8 mouse cellular contexts compared by ENCODE assay signal in the genomic region with DNA sequence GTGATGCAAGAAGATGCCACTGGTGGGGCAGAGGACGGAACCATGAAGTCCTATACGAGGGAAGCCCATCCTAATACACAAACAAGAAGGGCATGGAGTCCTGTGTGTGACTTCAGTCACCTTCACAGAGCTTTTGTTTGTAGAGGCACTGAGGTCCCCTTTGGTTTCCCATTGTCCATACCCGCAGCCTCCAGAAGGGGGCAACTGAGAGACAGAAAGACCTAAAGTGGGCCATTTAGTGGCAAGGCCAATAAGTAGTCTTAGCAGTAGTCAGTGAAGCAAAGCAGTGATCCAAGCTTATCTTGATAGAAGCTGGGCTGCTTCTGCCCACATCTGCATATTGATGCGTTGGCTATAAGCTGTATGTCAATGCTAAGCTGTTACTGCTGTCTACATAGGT.
DNase-seq lines count a peak whose midpoint lies in the region; ATAC-seq and TF ChIP-seq lines count a peak whose summit lies in the region.
"Had no signal": no experiment of that assay in that cellular context is flagged by ENCODE, and none has a peak within 500 bp of the region (broad histone marks: within the 10 kb centered on the region; RNA-seq: fewer than 3 reads in every experiment).

No protein-coding gene starts in this region.

- no peaks in the 10 kb centered on the region for H3K27me3 ChIP-seq in hindbrain, postnatal 0 days (ENCODE audit: insufficient read depth, low read length)
- no peaks in the 10 kb centered on the region for H3K27me3 ChIP-seq in hindbrain, embryonic 12.5 days
- H3K27me3 ChIP-seq in CH12.LX (replicated peaks) (peaks cover 11% of the 10 kb centered on the region), Patski (no peaks in the 10 kb centered on the region)
- H3K27me3 ChIP-seq in limb, embryonic 11.5 days (ENCODE audit: control insufficient read depth, insufficient read depth, low read length) = 0 out of 2 replicates have a peak, but pooled peaks cover 3% of the 10 kb centered on the region
- H3K27me3 ChIP-seq in heart, embryonic 11.5 days (ENCODE audit: control insufficient read depth, insufficient read depth, low read length) = no peaks in the 10 kb centered on the region
- H3K27me3 ChIP-seq: neural tube, embryonic 13.5 days had no signal

- DNase-seq in hindbrain, postnatal 0 days (ENCODE audit: low spot score) = peak; percentile 52
- peak; percentile 34 for DNase-seq in CH12.LX (ENCODE audit: extremely low read depth)
- no peak for DNase-seq in Patski (ENCODE audit: low read depth, low spot score)
- DNase-seq in limb, embryonic 11.5 days (ENCODE audit: low spot score) = peak; percentile 61

- H3K27ac ChIP-seq in hindbrain, postnatal 0 days = no peak overlapping the region
- no peak overlapping the region for H3K27ac ChIP-seq in hindbrain, embryonic 12.5 days
- H3K27ac ChIP-seq in CH12.LX (ENCODE audit: insufficient read depth, low read depth) = no peak overlapping the region
- H3K27ac ChIP-seq in limb, embryonic 11.5 days (replicated peaks; ENCODE audit: low read depth, low read length) = no peak overlapping the region
- no peak overlapping the region for H3K27ac ChIP-seq in heart, embryonic 11.5 days (ENCODE audit: low read depth, low read length)
- H3K27ac ChIP-seq: neural tube, embryonic 13.5 days had no signal

- no peak; the same call in none of the 2 replicates for TF ChIP-seq RAD21 in CH12.LX (IDR thresholded peaks at IDR 0.05; ENCODE audit: low read depth, low read length)

- H3K4me2 ChIP-seq in hindbrain, postnatal 0 days (ENCODE audit: low read depth, low read length) = no peak overlapping the region
- no peak overlapping the region for H3K4me2 ChIP-seq in hindbrain, embryonic 12.5 days (replicated peaks)
- H3K4me2 ChIP-seq in CH12.LX (ENCODE audit: insufficient read depth, low read depth, poor library complexity, severe bottlenecking) = no peak overlapping the region
- H3K4me2 ChIP-seq in limb, embryonic 11.5 days (ENCODE audit: low read depth, severe bottlenecking) = no peak overlapping the region
- H3K4me2 ChIP-seq in heart, embryonic 11.5 days = no peak overlapping the region
- H3K4me2 ChIP-seq: neural tube, embryonic 13.5 days had no signal

- in situ Hi-C loops in CH12.LX (cut with MboI; ENCODE audit: low pct_ligation_motif_present, low pct_unique_long_range_greater_than_20kb, low sequenced_read_pairs) = loop anchor here (5.0 kb wide), 1 partner anchor 743 kb away; no protein-coding TSS in a partner anchor
- in situ Hi-C loops in Patski (cut with MboI; ENCODE audit: low pct_unique_long_range_greater_than_20kb) = loop anchor here (5.0 to 25.0 kb wide), 6 partner anchors 48 to 1982 kb away; no protein-coding TSS in a partner anchor

- H3K9me3 ChIP-seq in hindbrain, postnatal 0 days (ENCODE audit: low read length) = no peaks in the 10 kb centered on the region
- H3K9me3 ChIP-seq in hindbrain, embryonic 12.5 days (replicated peaks) = no peaks in the 10 kb centered on the region
- H3K9me3 ChIP-seq in CH12.LX (replicated peaks; ENCODE audit: low read length) = no peaks in the 10 kb centered on the region
- H3K9me3 ChIP-seq in limb, embryonic 11.5 days (ENCODE audit: control insufficient read depth, low read length) = no peaks in the 10 kb centered on the region
- no peaks in the 10 kb centered on the region for H3K9me3 ChIP-seq in heart, embryonic 11.5 days (replicated peaks; ENCODE audit: control insufficient read depth, low read length)
- H3K9me3 ChIP-seq: neural tube, embryonic 13.5 days had no signal

- no peak for TF ChIP-seq EP300 in CH12.LX (IDR thresholded peaks at IDR 0.05; ENCODE audit: low read length)

- dilution Hi-C loops in CH12.LX (cut with MboI; ENCODE audit: extremely low pct_ligation_motif_present, extremely low pct_unique_long_range_greater_than_20kb, low sequenced_read_pairs) = no loop called here

- no peak overlapping the region for H3K9ac ChIP-seq in hindbrain, postnatal 0 days (replicated peaks; ENCODE audit: low read length)
- no peak overlapping the region for H3K9ac ChIP-seq in hindbrain, embryonic 12.5 days
- no peak overlapping the region for H3K9ac ChIP-seq in CH12.LX (ENCODE audit: insufficient read depth, low read depth)
- no peak overlapping the region for H3K9ac ChIP-seq in limb, embryonic 11.5 days (ENCODE audit: low read length)
- no peak overlapping the region for H3K9ac ChIP-seq in heart, embryonic 11.5 days (ENCODE audit: low read depth, low read length)
- H3K9ac ChIP-seq: neural tube, embryonic 13.5 days had no signal

- no peak overlapping the region for H3K4me3 ChIP-seq in hindbrain, postnatal 0 days (ENCODE audit: low read length)
- H3K4me3 ChIP-seq in hindbrain, embryonic 12.5 days = no peak overlapping the region
- H3K4me3 ChIP-seq in CH12.LX (replicated peaks in 1 of 3; ENCODE audit: low read depth in 2 of 3, low read length in 2 of 3, poor library complexity in 1 of 3) = no peak overlapping the region
- no peak overlapping the region for H3K4me3 ChIP-seq in limb, embryonic 11.5 days (ENCODE audit: low read depth, low read length)
- H3K4me3 ChIP-seq in heart, embryonic 11.5 days (ENCODE audit: low read depth, low read length) = no peak overlapping the region
- H3K4me3 ChIP-seq: neural tube, embryonic 13.5 days had no signal

- POLR2A ChIA-PET in Patski (lab: Charles Lee) = interaction anchor here (0.6 to 1.1 kb wide), 2 partner anchors 73 to 719 kb away, joined by 3 read pairs; no protein-coding TSS in a partner anchor

- no peaks in the 10 kb centered on the region for H3K36me3 ChIP-seq in hindbrain, postnatal 0 days (ENCODE audit: insufficient read depth, low read length)
- H3K36me3 ChIP-seq in hindbrain, embryonic 12.5 days = no peaks in the 10 kb centered on the region
- H3K36me3 ChIP-seq in CH12.LX (replicated peaks in 1 of 2; ENCODE audit: control insufficient read depth in 1 of 2, insufficient read depth in 1 of 2, low read length in 1 of 2) = no peaks in the 10 kb centered on the region
- no peaks in the 10 kb centered on the region for H3K36me3 ChIP-seq in limb, embryonic 11.5 days (ENCODE audit: control insufficient read depth, insufficient read depth, low read length)
- H3K36me3 ChIP-seq in heart, embryonic 11.5 days (ENCODE audit: control insufficient read depth, insufficient read depth, low read length) = no peaks in the 10 kb centered on the region
- H3K36me3 ChIP-seq: neural tube, embryonic 13.5 days had no signal

- CTCF ChIA-PET in Patski (lab: Charles Lee) = interaction anchor here (0.6 to 9.6 kb wide), 6 partner anchors 39 to 742 kb away, joined by 3 to 57 read pairs (median 3); no protein-coding TSS in a partner anchor

- WGBS in hindbrain, postnatal 0 days = 68% methylated on average over 4 of the region's 4 CpGs
- WGBS in hindbrain, embryonic 12.5 days = 68% methylated on average over 4 of the region's 4 CpGs
- WGBS in limb, embryonic 11.5 days = 63% methylated on average over 4 of the region's 4 CpGs
- WGBS in heart, embryonic 11.5 days (ENCODE audit: insufficient replicate concordance) = 67% methylated on average over 4 of the region's 4 CpGs

- H3K79me2 ChIP-seq in CH12.LX (replicated peaks; ENCODE audit: control insufficient read depth, extremely low read depth, insufficient read depth, poor library complexity, severe bottlenecking) = no peaks in the 10 kb centered on the region

- TF ChIP-seq POLR2A in CH12.LX (IDR thresholded peaks at IDR 0.05; ENCODE audit: low read depth, low read length) = no peak

- no peak for ATAC-seq in hindbrain, postnatal 0 days
- no peak for ATAC-seq in hindbrain, embryonic 12.5 days (ENCODE audit: low FRiP score)
- ATAC-seq in Patski = no peak
- no peak for ATAC-seq in limb, embryonic 11.5 days (ENCODE audit: insufficient number of reproducible peaks, low FRiP score, low TSS enrichment, low read depth)
- no peak for ATAC-seq in megakaryocyte, adult 5-6 weeks (ENCODE audit: poor library complexity, severe bottlenecking)
- no peak for ATAC-seq in heart, embryonic 11.5 days (replicated peaks; ENCODE audit: insufficient number of reproducible peaks, low FRiP score, low TSS enrichment)

- no peaks in the 10 kb centered on the region for H3K4me1 ChIP-seq in hindbrain, postnatal 0 days (ENCODE audit: insufficient read depth, low read length)
- peaks cover 28% of the 10 kb centered on the region for H3K4me1 ChIP-seq in hindbrain, embryonic 12.5 days
- H3K4me1 ChIP-seq in CH12.LX (ENCODE audit: control insufficient read depth in 1 of 2, insufficient read depth in 2 of 2) = no peaks in the 10 kb centered on the region
- peaks cover 10% of the 10 kb centered on the region; the same call in 1 of the 2 replicates for H3K4me1 ChIP-seq in limb, embryonic 11.5 days (ENCODE audit: control insufficient read depth, insufficient read depth, low read length)
- H3K4me1 ChIP-seq in heart, embryonic 11.5 days (ENCODE audit: control insufficient read depth, insufficient read depth, low read length) = peaks cover 26% of the 10 kb centered on the region

- TF ChIP-seq CTCF in hindbrain, postnatal 0 days (IDR thresholded peaks at IDR 0.05; ENCODE audit: low read depth) = peak; percentile 61
- TF ChIP-seq CTCF in CH12.LX (conservative IDR thresholded peaks at IDR 0.05 in 1 of 2, IDR thresholded peaks at IDR 0.05 in 1 of 2; ENCODE audit: low read depth in 2 of 2, low read length in 2 of 2) = peak; percentile 10 to 49; a peak in 2 of 4 replicates
- peak; percentile 58 for TF ChIP-seq CTCF in Patski (IDR thresholded peaks at IDR 0.05)

TF ChIP-seq in CH12.LX, 34 proteins besides CTCF, POLR2A, EP300 and RAD21:
- TF ChIP-seq MEF2A (IDR thresholded peaks at IDR 0.05; ENCODE audit: borderline replicate concordance, low read depth, low read length) = no peak
- TF ChIP-seq ELF1 (IDR thresholded peaks at IDR 0.05; ENCODE audit: low read depth, low read length) = no peak
- TF ChIP-seq SMC3 (IDR thresholded peaks at IDR 0.05; ENCODE audit: low read depth, low read length) = peak; percentile 30
- no peak for TF ChIP-seq NELFE (IDR thresholded peaks at IDR 0.05; ENCODE audit: low read depth, low read length)
- no peak for TF ChIP-seq JUND (conservative IDR thresholded peaks at IDR 0.05; ENCODE audit: low read depth, low read length)
- TF ChIP-seq USF2 (conservative IDR thresholded peaks at IDR 0.05; ENCODE audit: low read depth, low read length) = no peak
